In genomic region chr2:106631986-106632385, GRCm38 (mm10) we compare ENCODE assay signal across 16 mouse cellular contexts.
"Had no signal": no experiment of that assay in that cellular context is flagged by ENCODE, and none has a peak within 500 bp of the region (broad histone marks: within the 10 kb centered on the region; RNA-seq: fewer than 3 reads in every experiment).

No protein-coding gene starts in this region.

- H3K4me3 ChIP-seq: neural tube, embryonic 13.5 days; neural tube, embryonic 15.5 days; stomach, embryonic 15.5 days had no signal

- H3K9ac ChIP-seq: neural tube, embryonic 13.5 days; neural tube, embryonic 15.5 days; stomach, embryonic 15.5 days had no signal

- H3K4me1 ChIP-seq: neural tube, embryonic 13.5 days; neural tube, embryonic 15.5 days; stomach, embryonic 15.5 days had no signal

- H3K9me3 ChIP-seq: neural tube, embryonic 13.5 days; neural tube, embryonic 15.5 days; stomach, embryonic 15.5 days had no signal

- H3K4me2 ChIP-seq: neural tube, embryonic 13.5 days; neural tube, embryonic 15.5 days; stomach, embryonic 15.5 days had no signal

- H3K36me3 ChIP-seq: neural tube, embryonic 13.5 days; neural tube, embryonic 15.5 days; stomach, embryonic 15.5 days had no signal

- H3K27me3 ChIP-seq: neural tube, embryonic 13.5 days; neural tube, embryonic 15.5 days; stomach, embryonic 15.5 days had no signal

- DNase-seq: retina, postnatal 1 day; right cerebral cortex, adult 18-20 months; right cerebral cortex, postnatal 14 days; right cerebral cortex, postnatal 25 days; right cerebral cortex, postnatal 4 days; spleen, adult 18-20 months; thymus, adult 18-20 months; thymus, adult 2 months; thymus, postnatal 14 days; thymus, postnatal 25 days; thymus, postnatal 36 days; thymus, postnatal 4 days had no signal

- H3K27ac ChIP-seq: neural tube, embryonic 13.5 days; neural tube, embryonic 15.5 days; stomach, embryonic 15.5 days; stomach, postnatal 0 days had no signal
